Mouse (Mus musculus): ENCODE measurements around the gene Rftn1. TPM values are rescaled to one million over a fixed set of nuclear protein-coding genes. Genes with fewer than 3 reads are reported as not detected.

Gene Rftn1
- total and polyA plus RNA-seq, 2 experiments from 2014 or later, result 36.5 to 54.8 TPM

GRCm38 (mm10) chr17:49977424-49977790 is 213.1 kb downstream of the Rftn1 start:
- ATAC-seq (ENCODE audit: insufficient read depth, low read depth), result no peak
- no peaks in the 10 kb centered on the region for H3K36me3 ChIP-seq (replicated peaks; ENCODE audit: control insufficient read depth, insufficient read depth, low read length)
- no peaks in the 10 kb centered on the region for H3K27me3 ChIP-seq (ENCODE audit: control insufficient read depth, insufficient read depth, low read length)
- H3K4me3 ChIP-seq (ENCODE audit: low read depth, low read length), result no peak overlapping the region
- no peak for TF ChIP-seq CTCF (IDR thresholded peaks at IDR 0.05; ENCODE audit: low read depth)
- TF ChIP-seq EP300 (IDR thresholded peaks at IDR 0.05; ENCODE audit: low read depth), result no peak
- no peak overlapping the region for H3K4me2 ChIP-seq (ENCODE audit: low read depth, low read length)
- no peak for DNase-seq (ENCODE audit: low spot score)
- H3K27ac ChIP-seq (ENCODE audit: low read depth), result no peak overlapping the region
- H3K9me3 ChIP-seq (replicated peaks; ENCODE audit: control insufficient read depth, low read length), result no peaks in the 10 kb centered on the region
- peaks cover 7% of the 10 kb centered on the region; the same call in 1 of the 2 replicates for H3K4me1 ChIP-seq (ENCODE audit: control insufficient read depth, insufficient read depth)
- no peak overlapping the region for H3K9ac ChIP-seq (replicated peaks; ENCODE audit: low read depth, low read length)
- WGBS, result 81% methylated on average over 3 of the region's 3 CpGs

DNA sequence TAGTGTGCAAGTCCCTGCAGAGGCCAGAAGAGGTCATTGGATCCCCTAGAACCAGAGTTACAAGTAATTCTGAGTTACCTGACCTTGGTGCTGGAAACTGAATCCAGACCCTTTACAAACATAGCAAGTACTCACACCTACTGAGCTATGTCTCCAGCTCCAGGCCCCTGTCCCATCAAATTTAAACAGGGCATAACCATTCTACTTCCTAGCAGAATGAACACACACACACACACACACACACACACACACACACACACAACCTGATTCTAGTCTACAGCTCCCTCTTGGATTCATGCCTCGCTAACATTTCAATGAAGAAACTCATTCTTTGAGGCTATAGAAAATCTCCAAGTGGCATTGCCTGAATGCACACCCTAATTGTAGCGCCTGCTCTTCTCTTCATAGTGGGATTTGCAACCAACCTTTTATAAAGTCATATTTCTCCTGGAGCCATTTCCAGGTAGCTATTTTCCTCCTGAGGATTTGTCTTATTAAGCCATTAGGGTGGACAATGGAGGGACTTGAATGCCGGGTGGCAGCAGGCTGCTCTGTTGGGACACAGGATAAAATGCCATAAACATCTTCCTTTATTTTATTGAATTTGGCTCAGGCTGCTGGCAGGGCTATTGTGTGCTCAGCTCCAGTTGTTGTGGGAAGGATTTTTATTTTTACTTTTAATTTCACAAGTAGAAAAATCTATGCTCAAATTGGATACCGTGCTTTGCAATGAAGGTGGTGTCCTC is 213.6 kb downstream of the Rftn1 start:
- H3K27ac ChIP-seq (ENCODE audit: low read depth), result no peak overlapping the region
- no peak overlapping the region for H3K9ac ChIP-seq (replicated peaks; ENCODE audit: low read depth, low read length)
- H3K4me2 ChIP-seq (ENCODE audit: low read depth, low read length), result no peak overlapping the region
- DNase-seq (ENCODE audit: low spot score) (no peak), ATAC-seq (ENCODE audit: insufficient read depth, low read depth) (no peak)
- H3K9me3 ChIP-seq (replicated peaks; ENCODE audit: control insufficient read depth, low read length), result no peaks in the 10 kb centered on the region
- 0 out of 2 replicates have a peak, but pooled peaks cover 1% of the 10 kb centered on the region for H3K4me1 ChIP-seq (ENCODE audit: control insufficient read depth, insufficient read depth)
- whole genome bisulfite sequencing, result 80% methylated on average over 4 of the region's 4 CpGs
- TF ChIP-seq EP300 (IDR thresholded peaks at IDR 0.05; ENCODE audit: low read depth) (no peak), CTCF (IDR thresholded peaks at IDR 0.05; ENCODE audit: low read depth) (no peak)
- no peaks in the 10 kb centered on the region for H3K36me3 ChIP-seq (replicated peaks; ENCODE audit: control insufficient read depth, insufficient read depth, low read length)
- no peak overlapping the region for H3K4me3 ChIP-seq (ENCODE audit: low read depth, low read length)
- no peaks in the 10 kb centered on the region for H3K27me3 ChIP-seq (ENCODE audit: control insufficient read depth, insufficient read depth, low read length)

DNA sequence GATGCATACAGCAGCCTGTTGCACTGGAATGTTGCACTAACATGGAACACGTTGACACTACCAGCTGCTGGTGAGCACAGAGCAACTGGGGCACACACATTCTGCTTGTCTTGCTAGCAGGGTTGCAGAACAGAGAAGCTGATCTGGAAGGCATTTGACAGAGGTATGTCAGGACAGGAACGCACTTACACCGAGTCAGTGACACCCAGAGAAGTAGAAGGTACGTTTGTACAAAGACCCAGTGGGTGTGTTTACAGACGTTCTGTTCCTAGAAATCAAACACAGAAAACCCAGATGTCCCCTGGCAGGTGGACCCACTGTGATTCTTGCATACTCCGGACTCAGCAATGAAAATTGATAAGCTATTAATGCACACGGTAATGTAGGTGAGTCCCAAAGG is 215.0 kb downstream of the Rftn1 start:
- no peak overlapping the region for H3K9ac ChIP-seq (replicated peaks; ENCODE audit: low read depth, low read length)
- TF ChIP-seq CTCF (IDR thresholded peaks at IDR 0.05; ENCODE audit: low read depth), result no peak
- TF ChIP-seq EP300 (IDR thresholded peaks at IDR 0.05; ENCODE audit: low read depth), result no peak
- no peak overlapping the region for H3K27ac ChIP-seq (ENCODE audit: low read depth)
- WGBS, result 41% methylated on average over 7 of the region's 7 CpGs
- H3K27me3 ChIP-seq (ENCODE audit: control insufficient read depth, insufficient read depth, low read length), result no peaks in the 10 kb centered on the region
- no peaks in the 10 kb centered on the region for H3K4me1 ChIP-seq (ENCODE audit: control insufficient read depth, insufficient read depth)
- DNase-seq (ENCODE audit: low spot score) (no peak), ATAC-seq (ENCODE audit: insufficient read depth, low read depth) (no peak)
- no peaks in the 10 kb centered on the region for H3K9me3 ChIP-seq (replicated peaks; ENCODE audit: control insufficient read depth, low read length)
- H3K4me3 ChIP-seq (ENCODE audit: low read depth, low read length), result no peak overlapping the region
- H3K4me2 ChIP-seq (ENCODE audit: low read depth, low read length), result no peak overlapping the region
- H3K36me3 ChIP-seq (replicated peaks; ENCODE audit: control insufficient read depth, insufficient read depth, low read length), result no peaks in the 10 kb centered on the region

- no peak for ATAC-seq (ENCODE audit: insufficient read depth, low read depth)
- H3K4me2 ChIP-seq (ENCODE audit: low read depth, low read length), result no peak overlapping the region
- H3K27ac ChIP-seq (ENCODE audit: low read depth), result no peak overlapping the region
- H3K9me3 ChIP-seq (replicated peaks; ENCODE audit: control insufficient read depth, low read length), result no peaks in the 10 kb centered on the region
- H3K4me3 ChIP-seq (ENCODE audit: low read depth, low read length), result no peak overlapping the region
- TF ChIP-seq CTCF (IDR thresholded peaks at IDR 0.05; ENCODE audit: low read depth) (no peak), EP300 (IDR thresholded peaks at IDR 0.05; ENCODE audit: low read depth) (no peak)
- H3K4me1 ChIP-seq (ENCODE audit: control insufficient read depth, insufficient read depth), result no peaks in the 10 kb centered on the region
- no peak for DNase-seq (ENCODE audit: low spot score)
- WGBS, result 81% methylated on average over 6 of the region's 6 CpGs
- no peaks in the 10 kb centered on the region for H3K36me3 ChIP-seq (replicated peaks; ENCODE audit: control insufficient read depth, insufficient read depth, low read length)
- H3K9ac ChIP-seq (replicated peaks; ENCODE audit: low read depth, low read length), result no peak overlapping the region
- H3K27me3 ChIP-seq (ENCODE audit: control insufficient read depth, insufficient read depth, low read length), result no peaks in the 10 kb centered on the region
Observed at GRCm38 (mm10) chr17:49974996-49975395, 215.5 kb downstream of the Rftn1 start.

- Histone ChIP-seq H3K36me3 (replicated peaks; ENCODE audit: control insufficient read depth, insufficient read depth, low read length) (no peaks in the 10 kb centered on the region), H3K4me2 (ENCODE audit: low read depth, low read length) (no peak overlapping the region), H3K9ac (replicated peaks; ENCODE audit: low read depth, low read length) (no peak overlapping the region), H3K4me1 (ENCODE audit: control insufficient read depth, insufficient read depth) (no peaks in the 10 kb centered on the region), H3K9me3 (replicated peaks; ENCODE audit: control insufficient read depth, low read length) (no peaks in the 10 kb centered on the region), H3K27me3 (ENCODE audit: control insufficient read depth, insufficient read depth, low read length) (no peaks in the 10 kb centered on the region), H3K27ac (ENCODE audit: low read depth) (no peak overlapping the region), H3K4me3 (ENCODE audit: low read depth, low read length) (no peak overlapping the region)
- ATAC-seq (ENCODE audit: insufficient read depth, low read depth) (no peak), DNase-seq (ENCODE audit: low spot score) (no peak)
- 93% methylated on average over 1 of the region's 1 CpGs for WGBS
- TF ChIP-seq CTCF (IDR thresholded peaks at IDR 0.05; ENCODE audit: low read depth) (no peak), EP300 (IDR thresholded peaks at IDR 0.05; ENCODE audit: low read depth) (no peak)
Observed at GRCm38 (mm10) chr17:49972164-49972563, 218.3 kb downstream of the Rftn1 start.

GRCm38 (mm10) chr17:49971057-49971456 is 219.4 kb downstream of the Rftn1 start:
- DNase-seq (ENCODE audit: low spot score), result no peak
- TF ChIP-seq EP300 (IDR thresholded peaks at IDR 0.05; ENCODE audit: low read depth) (no peak), CTCF (IDR thresholded peaks at IDR 0.05; ENCODE audit: low read depth) (no peak)
- H3K36me3 ChIP-seq (replicated peaks; ENCODE audit: control insufficient read depth, insufficient read depth, low read length), result no peaks in the 10 kb centered on the region
- no peaks in the 10 kb centered on the region for H3K27me3 ChIP-seq (ENCODE audit: control insufficient read depth, insufficient read depth, low read length)
- H3K9me3 ChIP-seq (replicated peaks; ENCODE audit: control insufficient read depth, low read length), result no peaks in the 10 kb centered on the region
- no peak for ATAC-seq (ENCODE audit: insufficient read depth, low read depth)
- no peak overlapping the region for H3K27ac ChIP-seq (ENCODE audit: low read depth)
- no peak overlapping the region for H3K4me3 ChIP-seq (ENCODE audit: low read depth, low read length)
- no peak overlapping the region for H3K9ac ChIP-seq (replicated peaks; ENCODE audit: low read depth, low read length)
- H3K4me1 ChIP-seq (ENCODE audit: control insufficient read depth, insufficient read depth), result no peaks in the 10 kb centered on the region
- H3K4me2 ChIP-seq (ENCODE audit: low read depth, low read length), result no peak overlapping the region

Measured in heart, postnatal 0 days (tissue).